In the genomic region with DNA sequence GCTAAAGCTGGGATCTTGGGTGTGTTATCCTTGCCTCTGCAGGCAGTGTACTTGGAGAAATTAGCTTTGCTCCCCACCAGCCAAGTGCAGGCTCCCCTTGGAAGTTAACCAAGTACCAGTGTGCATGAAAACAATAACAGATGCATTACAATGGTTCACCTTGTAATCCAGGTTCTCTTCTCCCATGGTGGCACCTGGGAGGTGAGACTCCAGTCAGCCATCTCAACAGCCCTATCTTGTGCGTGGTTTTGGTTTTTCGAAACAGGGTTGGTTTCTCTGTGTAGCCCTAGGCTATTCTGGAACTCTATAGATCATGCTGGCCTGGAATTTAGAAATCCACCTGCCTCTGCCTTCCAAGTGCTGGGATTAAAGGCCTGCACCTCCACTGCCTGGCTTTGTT, we compare ENCODE assay signal across 11 mouse cellular contexts. TPM values are rescaled to one million over a fixed set of nuclear protein-coding genes. Genes with fewer than 3 reads are reported as not detected.
DNase-seq lines count a peak whose midpoint lies in the region; ATAC-seq lines count a peak whose summit lies in the region.
"Had no signal": no experiment of that assay in that cellular context is flagged by ENCODE, and none has a peak within 500 bp of the region (broad histone marks: within the 10 kb centered on the region; RNA-seq: fewer than 3 reads in every experiment).

No protein-coding gene starts in this region.

- H3K9me3 ChIP-seq in heart, embryonic 10.5 days = no peaks in the 10 kb centered on the region
- no peaks in the 10 kb centered on the region for H3K9me3 ChIP-seq in liver, embryonic 12.5 days (replicated peaks)
- H3K9me3 ChIP-seq: intestine, embryonic 15.5 days had no signal

- H3K27me3 ChIP-seq in heart, embryonic 10.5 days (ENCODE audit: insufficient read depth, poor library complexity, severe bottlenecking) = no peaks in the 10 kb centered on the region
- no peaks in the 10 kb centered on the region for H3K27me3 ChIP-seq in liver, embryonic 12.5 days (replicated peaks)
- H3K27me3 ChIP-seq: intestine, embryonic 15.5 days had no signal

- no peak for ATAC-seq in liver, embryonic 12.5 days
- ATAC-seq: CD4-positive, CD25-positive, alpha-beta regulatory T cell, adult 4 months; intestine, embryonic 15.5 days had no signal

- no peak for DNase-seq in heart, embryonic 10.5 days (ENCODE audit: low spot score)
- DNase-seq in heart, adult 8-10 months (ENCODE audit: low spot score) = no peak
- DNase-seq in thymus, postnatal 14 days = peak; percentile 4
- no peak for DNase-seq in thymus, postnatal 36 days
- no peak for DNase-seq in frontal cortex, postnatal 25 days (ENCODE audit: low spot score in 2 of 2)
- no peak for DNase-seq in right cerebral cortex, postnatal 36 days (ENCODE audit: low spot score in 2 of 2)
- DNase-seq in embryo, embryonic 10 days (ENCODE audit: low spot score) = no peak
- DNase-seq: cerebellum, postnatal 14 days had no signal

- peak overlapping the region; percentile 52; the same call in 1 of the 2 replicates for H3K9ac ChIP-seq in liver, embryonic 12.5 days
- H3K9ac ChIP-seq: intestine, embryonic 15.5 days had no signal

- no peak overlapping the region for H3K27ac ChIP-seq in heart, embryonic 10.5 days
- H3K27ac ChIP-seq in liver, embryonic 12.5 days = peak overlapping the region; percentile 85

- H3K4me2 ChIP-seq in liver, embryonic 12.5 days = peak overlapping the region; percentile 85

- peak overlapping the region; percentile 27; the same call in 1 of the 2 replicates for H3K4me3 ChIP-seq in heart, embryonic 10.5 days
- H3K4me3 ChIP-seq in liver, embryonic 12.5 days = no peak overlapping the region
- H3K4me3 ChIP-seq: intestine, embryonic 15.5 days had no signal

- H3K4me1 ChIP-seq in heart, embryonic 10.5 days = peaks cover 75% of the 10 kb centered on the region
- H3K4me1 ChIP-seq in liver, embryonic 12.5 days = peaks cover 84% of the 10 kb centered on the region

- 88% methylated on average over 2 of the region's 2 CpGs for WGBS in heart, embryonic 10.5 days
- 70% methylated on average over 2 of the region's 2 CpGs for WGBS in liver, embryonic 12.5 days (ENCODE audit: insufficient replicate concordance)

- peaks cover 55% of the 10 kb centered on the region for H3K36me3 ChIP-seq in heart, embryonic 10.5 days
- H3K36me3 ChIP-seq in liver, embryonic 12.5 days = peaks cover 60% of the 10 kb centered on the region

RNA-seq across cellular contexts. Expression of a gene that starts 4.9 kb away (rescaled TPM):
- polyA plus RNA-seq in heart, embryonic 10.5 days (2016; fragmentation: Nextera tagmentation; extraction: Ambion mirVana) = 37.7 and 50.2 TPM in 2 replicates
- 100 to 1,000 TPM; 123 to 159 (median 134) TPM for total RNA-seq in heart, adult 8-10 months (2022)
- 66.5 and 73.8 TPM in 2 replicates for polyA plus RNA-seq in liver, embryonic 12.5 days (2016; fragmentation: Nextera tagmentation; extraction: Ambion mirVana)

RNA-seq across cellular contexts. Expression of a gene that starts 24.2 kb away (rescaled TPM):
- 4.2 and 5.7 TPM in 2 replicates for polyA plus RNA-seq in heart, embryonic 10.5 days (2016; fragmentation: Nextera tagmentation; extraction: Ambion mirVana)
- total RNA-seq in heart, adult 8-10 months (2022) = 10 to 100 TPM; 35.5 to 60.3 (median 45.4) TPM
- polyA plus RNA-seq in liver, embryonic 12.5 days (2016; fragmentation: Nextera tagmentation; extraction: Ambion mirVana) = 0.30 and 0.35 TPM in 2 replicates

RNA-seq across cellular contexts. Expression of a gene that starts 38.7 kb away (rescaled TPM):
- 59.3 and 67.2 TPM in 2 replicates for polyA plus RNA-seq in heart, embryonic 10.5 days (2016; fragmentation: Nextera tagmentation; extraction: Ambion mirVana)
- 10 to 100 TPM; 77.2 to 84.9 (median 80.6) TPM for total RNA-seq in heart, adult 8-10 months (2022)
- polyA plus RNA-seq in liver, embryonic 12.5 days (2016; fragmentation: Nextera tagmentation; extraction: Ambion mirVana) = 42.9 and 45.0 TPM in 2 replicates
